Mouse (Mus musculus): ENCODE measurements around the gene Kcnk4.

Gene Kcnk4

DNA sequence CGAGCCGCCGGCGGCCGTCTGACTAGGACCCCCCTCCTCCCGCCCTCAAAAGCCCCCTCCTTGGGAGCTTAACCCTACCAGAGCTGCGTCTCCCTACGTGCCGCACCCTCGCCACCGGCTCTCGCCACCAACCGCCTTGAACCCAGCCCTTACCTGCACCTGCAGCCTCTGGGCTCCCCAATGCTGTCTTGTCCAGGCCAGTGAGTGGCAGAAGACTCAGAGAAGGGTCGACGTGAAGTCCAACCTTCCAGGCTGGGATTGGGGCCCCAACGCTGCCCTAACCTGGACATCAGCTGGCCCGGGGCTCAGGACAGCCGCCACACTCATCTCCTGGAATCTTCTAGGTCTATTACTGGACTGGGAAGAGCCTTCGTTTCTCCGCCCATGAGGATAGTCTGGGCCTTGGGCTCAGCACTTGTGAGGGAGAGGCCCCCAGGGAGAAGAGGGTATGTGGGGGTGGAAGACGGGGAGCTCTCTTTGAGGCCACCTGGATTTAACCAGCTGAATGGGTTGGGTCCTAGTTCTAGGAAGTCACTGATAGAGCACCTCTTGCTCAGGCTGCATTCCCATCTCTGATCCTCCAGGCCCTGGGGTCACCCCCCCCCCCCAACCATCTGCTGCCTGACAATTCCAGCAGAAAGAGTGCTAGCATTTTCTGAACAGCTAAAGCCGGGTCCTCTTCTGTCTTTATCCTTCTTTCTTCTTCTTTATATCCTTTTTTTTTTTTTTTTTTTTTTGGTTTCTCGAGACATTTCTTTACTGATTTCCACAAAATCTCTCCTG, at the start of gene Kcnk4:
TSS of gene Kcnk4 (minus strand) at position 321 of the 783 bp plus-strand sequence.
- DNase-seq (ENCODE audit: low read depth, low spot score) = no peak

DNA sequence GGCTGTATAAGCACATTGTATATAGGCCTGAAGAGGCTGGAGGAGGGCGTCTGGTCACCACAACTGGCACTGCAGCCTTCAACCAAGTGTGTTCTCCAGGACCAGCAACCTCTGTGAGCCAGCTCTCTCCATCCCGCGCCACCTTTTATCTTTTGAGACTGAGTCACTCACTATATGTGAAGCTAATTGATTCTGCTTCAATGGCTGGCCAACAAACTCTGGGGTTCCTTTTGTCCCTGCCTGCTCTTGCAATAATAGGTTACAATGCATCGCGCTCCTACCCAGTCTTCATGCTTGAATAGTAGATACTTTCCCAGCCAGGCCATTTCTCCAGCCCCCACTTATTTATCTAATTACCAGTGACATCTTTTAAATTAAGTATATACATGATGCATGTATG, 49.3 kb upstream of the Kcnk4 start:
- no peak for DNase-seq (ENCODE audit: low read depth, low spot score)

DNA sequence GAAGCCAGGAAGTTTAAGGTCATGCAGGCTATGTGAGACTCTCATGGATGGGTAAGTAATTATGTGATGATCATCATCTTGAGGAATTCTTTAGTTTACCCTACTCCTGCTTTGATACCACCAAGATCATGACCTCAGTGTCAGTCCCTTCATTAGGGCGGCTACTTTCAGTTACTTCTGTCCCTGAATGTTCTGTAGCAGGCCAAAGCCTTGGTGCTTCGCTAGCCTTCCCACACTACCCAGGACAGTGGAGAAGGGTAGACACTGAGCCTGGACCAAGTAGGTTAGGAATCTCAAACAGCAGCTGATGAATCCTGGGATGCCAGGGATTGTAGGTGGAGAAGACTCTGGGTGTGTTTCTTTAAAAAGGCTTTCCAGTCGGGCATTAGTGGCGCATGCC, 47.1 kb upstream of the Kcnk4 start:
- no peak for DNase-seq (ENCODE audit: low read depth, low spot score)

DNA sequence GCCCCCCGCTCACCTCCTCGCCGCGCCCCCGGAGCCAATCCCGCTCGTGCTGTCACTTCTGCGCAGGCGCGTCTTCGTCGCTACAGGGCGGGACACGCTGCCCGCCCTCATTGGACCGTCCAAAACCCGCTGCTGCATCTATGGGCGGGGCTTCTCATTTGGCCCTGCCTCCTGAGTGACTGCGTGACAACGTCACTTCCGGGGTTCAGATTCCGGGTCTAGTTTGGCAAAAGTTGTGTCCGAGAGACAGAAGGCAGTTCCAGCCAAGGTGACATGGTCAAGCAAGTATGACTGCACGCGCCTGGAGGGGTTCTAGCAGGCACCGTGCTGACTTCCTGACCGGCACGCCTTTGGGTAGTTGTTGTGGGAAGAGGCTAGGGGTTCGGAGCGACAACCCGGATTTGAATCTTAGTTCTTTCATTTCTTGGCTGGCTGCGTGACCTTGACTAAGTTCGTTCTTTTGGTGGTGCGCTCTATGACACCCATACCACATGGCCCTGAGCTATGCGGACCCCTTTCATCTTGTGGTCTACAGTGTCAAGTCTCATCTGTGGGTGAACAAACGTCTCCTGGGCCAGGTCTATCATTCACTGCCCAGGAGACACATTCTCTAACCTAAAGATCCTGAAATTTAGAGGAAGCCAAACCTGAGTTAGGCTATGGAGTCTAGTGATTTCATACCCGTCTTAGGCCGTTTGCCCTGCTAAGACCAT, 46.2 kb upstream of the Kcnk4 start, which contains the start of gene Fkbp2:
TSS of gene Fkbp2 (minus strand) at position 121 of the 713 bp plus-strand sequence.
- peak; percentile 99 for DNase-seq (ENCODE audit: low read depth, low spot score)

DNA sequence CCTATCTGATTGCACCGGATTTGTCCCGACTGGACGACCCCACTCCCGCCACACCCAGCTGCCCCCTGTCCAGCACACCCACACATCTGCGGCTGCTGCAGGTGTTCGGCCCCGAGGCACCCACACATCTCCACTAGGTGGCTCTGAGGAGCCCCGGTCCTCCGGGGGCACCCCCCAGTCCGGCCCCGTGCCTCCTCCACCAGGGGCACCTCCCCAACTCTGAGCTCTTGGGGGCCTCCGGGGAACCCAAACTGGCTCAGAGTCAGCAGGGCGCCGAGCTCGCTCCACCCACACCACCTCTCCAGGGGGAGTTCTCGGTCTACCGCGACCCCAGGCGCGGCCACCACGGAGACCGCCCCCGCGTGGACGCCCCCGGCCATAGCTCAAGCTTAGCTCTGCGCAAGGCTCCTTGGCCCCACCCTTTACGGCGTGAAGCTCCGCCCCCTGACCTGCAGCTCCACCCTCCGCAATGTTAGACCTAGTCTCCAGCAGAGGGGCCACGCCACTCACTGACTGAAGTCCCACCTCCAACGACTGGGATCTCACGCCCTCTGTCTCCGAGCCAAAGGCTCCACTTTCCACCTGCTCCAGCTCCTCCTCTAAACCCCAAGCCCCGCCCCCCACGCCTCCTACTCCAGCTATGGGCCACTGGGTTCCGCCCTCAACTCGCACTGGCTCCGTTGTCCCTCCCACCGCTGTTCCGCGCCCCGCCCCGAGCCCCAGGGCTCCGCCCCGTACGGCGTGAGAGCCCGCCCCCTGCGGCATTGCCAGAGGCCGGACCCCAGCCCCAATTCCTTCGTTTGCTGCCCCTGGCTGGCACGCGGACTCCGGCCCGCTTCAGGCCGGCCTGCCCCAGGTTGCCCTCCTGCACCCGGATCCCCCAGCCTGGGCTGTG, 45.4 kb upstream of the Kcnk4 start:
- peak; percentile 98 for DNase-seq (ENCODE audit: low read depth, low spot score)

DNA sequence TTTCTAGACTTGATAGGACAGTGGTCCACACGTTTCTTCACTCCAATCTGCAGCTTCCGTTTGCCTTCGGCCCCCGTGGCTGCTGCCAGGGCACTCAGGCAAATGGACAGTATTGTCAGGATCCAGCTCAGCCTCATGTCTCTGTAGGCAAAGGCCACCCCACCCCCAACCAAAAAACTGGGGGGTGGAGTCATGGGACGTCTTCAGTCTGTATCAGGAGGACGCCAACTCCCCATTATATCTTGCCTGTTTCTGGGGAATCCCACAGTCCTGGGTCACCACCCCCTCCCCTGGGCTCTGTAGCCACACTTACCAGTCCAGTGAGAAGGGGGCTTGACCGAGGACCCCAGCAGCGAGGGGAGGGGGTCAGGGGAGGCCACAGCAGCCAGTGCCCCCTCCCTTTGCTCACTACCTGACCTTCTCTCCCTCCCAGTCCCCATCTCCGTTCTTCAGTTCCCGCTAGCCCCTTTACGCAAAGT, 44.7 kb upstream of the Kcnk4 start:
- no peak for DNase-seq (ENCODE audit: low read depth, low spot score)

DNA sequence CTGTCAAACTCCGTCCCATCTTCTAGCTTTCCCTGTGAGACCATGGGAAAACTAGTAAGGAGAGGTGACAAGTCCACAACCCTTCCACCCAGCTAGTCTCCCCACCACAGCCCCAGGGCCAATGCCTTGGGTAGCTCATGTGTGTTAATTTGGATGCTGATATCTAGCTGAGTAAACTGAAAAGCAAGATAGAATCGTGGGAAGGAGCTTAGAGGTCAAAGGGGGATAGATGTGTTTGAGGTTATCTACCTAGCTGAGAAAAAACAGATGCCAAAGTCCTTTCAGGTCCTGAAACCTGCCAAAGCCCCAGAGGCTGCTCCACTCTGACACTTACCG, 44.3 kb upstream of the Kcnk4 start:
- no peak for DNase-seq (ENCODE audit: low read depth, low spot score)

DNA sequence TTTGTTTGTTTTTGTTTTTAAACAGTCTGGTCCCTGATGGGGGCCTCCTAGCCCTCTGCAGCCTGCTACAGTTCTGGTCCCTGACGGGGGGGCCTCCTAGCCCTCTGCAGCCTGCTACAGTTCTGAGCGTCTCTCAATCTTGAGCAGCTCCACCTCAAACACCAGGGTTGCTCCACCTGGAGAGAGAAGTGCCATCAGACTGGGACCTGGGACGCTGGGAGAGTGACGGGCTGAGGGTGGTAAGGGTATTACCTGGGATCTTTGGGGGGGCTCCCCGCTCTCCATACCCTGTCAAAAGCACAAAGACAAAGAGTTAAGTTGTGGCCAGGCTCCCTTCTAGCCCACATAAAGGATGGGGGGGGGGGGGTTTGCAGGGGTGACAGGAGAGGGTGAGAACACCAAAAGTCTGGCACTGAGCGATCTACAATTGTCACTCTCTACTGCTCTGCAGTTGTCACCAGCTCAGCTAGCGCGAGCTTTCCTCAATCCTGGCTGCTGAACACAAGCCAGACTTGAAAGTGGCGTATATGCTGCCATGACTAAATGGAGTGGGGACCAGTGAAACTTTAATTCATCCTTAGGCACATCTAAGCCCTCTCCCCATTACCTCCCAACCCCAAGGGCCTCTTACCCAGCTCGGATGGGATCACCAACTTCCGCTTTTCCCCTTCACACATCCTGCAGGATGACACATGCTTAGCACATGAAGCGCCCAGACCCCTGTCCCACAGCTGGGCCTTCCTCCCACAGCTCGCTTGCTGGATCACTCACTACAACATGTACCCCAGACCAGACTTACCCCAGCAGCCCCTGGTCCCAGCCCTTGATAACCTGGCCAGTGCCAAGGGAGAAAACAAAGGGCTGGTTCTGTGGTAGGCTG, 43.7 kb upstream of the Kcnk4 start:
- no peak for DNase-seq (ENCODE audit: low read depth, low spot score)

DNA sequence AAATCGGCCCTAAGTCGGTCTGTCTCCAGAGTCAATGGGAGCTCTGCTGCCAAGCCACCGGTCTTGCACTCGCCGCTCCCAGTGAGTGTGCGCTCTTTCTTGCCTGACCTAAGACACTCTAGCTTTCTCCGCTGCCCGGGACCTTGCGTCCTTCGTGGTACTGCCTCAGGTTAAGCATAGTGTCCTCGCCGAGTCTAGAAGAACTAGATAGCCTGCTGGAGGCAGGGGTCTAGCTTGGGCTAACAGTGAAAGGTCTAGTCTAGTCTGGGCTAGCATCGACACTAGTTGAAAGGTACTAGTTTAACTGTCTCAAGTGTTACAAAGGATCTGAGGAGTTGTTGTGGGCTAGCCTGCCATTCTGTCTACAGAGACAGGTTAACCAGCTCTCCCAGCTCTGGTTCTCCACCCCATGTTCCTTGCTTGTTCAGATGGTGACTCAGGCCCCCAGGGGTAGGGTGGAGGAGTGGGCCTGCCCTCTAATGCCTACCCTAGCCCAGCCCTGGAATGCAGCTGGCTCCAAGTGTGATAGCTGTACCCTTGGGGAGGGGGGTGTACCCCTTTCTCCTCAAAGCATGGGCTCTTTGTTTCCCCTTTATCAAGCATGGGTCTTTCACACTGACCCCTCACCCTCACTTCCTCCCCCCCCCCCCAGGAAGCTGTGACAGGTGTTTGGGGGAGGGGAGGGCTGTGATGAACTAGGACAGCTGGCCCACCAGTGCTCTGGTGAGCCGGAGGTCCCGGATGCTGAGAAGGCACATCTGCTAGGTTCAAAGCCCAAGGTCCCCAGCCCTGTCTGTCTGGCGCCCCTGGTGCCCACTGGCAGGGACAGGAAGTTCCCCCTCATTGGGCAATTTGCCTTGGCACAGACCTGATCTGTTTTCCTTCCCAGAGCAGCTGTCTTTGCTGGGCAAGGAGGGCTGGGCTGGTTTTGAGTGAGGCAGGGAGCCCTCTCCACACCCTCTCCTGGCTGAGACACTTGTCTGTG, 41.5 kb upstream of the Kcnk4 start, which contains the start of gene Plcb3:
TSS of gene Plcb3 (minus strand) at position 934 of the 985 bp plus-strand sequence.
- no peak for DNase-seq (ENCODE audit: low read depth, low spot score)

DNA sequence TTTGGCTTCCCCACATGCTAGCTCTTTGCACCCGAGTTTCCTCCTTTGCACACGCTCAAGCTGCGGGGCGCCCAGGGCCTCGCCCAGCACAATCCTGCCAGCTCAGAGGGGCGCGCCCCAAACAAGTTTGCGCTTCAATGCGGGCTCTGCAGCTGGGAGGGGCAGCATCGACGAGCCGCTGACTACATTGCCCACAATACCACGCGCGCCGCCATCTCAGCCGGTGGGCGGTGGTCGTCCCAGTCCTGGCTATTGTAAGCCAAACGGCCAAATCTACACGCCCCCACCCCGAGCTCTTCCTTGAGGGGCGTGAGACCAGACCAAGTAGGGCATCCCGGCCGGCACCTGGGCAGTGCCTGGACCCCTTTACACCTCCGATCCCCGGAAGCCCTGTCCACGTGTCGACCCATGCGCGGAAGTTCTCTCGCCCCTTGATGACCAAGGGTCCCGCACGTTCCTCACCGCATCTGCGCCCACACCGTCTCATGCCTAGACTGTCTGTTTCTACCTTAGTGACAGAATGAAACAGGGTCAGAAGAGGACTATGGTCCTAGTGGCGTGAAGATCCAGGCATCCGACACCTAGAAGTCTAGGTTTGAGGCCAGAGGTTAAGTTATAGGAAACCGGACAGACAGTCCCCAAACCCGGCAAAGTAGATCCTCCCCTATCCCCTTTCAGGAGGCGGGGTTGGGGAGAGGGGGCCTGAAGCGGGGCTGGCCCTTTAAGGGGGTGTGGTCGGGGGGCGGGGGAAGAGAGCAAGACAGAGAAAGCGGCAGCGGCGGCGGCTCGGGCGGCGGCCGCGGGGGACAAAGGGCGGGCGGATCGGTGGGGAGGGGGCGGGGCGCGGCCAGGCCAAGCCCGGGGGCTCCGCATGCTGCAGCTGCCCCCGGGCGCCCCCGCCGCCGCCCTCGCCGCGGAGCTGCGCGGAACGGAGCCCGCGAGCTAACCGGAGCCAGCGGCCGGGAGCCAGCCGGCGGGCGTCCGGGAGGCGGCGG, 40.2 kb upstream of the Kcnk4 start, which contains the start of gene Ppp1r14b:
TSS of gene Ppp1r14b (plus strand) at position 758 of the 995 bp plus-strand sequence.
- DNase-seq (ENCODE audit: low read depth, low spot score) = peak; percentile 60

DNA sequence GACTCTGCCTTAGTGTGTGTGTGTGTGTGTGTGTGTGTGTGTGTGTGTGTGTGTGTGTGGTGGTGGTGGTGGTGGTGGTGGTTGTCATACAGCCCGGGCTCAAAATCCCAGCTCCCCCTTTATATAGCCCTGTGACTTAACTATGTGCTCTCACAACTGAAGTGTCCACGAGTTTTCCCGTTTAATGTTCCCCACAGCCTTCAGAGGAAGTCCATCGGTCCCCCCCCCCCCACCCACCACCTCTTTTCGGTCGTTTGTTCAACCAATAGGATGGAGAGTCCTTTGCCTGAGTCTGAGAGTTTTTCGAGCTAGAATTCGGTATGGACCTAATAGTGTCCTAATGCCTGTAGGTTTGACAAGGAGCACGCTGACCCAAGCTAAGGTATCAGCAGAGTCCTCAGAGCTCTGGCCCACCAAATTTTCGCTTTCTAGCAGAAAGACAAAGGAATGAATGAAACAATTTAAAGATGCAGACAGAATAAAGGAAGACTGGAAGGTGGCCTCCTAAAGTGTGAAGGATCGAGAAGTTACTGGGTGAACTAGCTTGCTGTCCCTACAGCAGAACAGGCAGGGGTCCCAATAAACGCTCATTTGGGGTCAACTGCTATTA, 39.4 kb upstream of the Kcnk4 start:
- DNase-seq (ENCODE audit: low read depth, low spot score) = no peak

DNA sequence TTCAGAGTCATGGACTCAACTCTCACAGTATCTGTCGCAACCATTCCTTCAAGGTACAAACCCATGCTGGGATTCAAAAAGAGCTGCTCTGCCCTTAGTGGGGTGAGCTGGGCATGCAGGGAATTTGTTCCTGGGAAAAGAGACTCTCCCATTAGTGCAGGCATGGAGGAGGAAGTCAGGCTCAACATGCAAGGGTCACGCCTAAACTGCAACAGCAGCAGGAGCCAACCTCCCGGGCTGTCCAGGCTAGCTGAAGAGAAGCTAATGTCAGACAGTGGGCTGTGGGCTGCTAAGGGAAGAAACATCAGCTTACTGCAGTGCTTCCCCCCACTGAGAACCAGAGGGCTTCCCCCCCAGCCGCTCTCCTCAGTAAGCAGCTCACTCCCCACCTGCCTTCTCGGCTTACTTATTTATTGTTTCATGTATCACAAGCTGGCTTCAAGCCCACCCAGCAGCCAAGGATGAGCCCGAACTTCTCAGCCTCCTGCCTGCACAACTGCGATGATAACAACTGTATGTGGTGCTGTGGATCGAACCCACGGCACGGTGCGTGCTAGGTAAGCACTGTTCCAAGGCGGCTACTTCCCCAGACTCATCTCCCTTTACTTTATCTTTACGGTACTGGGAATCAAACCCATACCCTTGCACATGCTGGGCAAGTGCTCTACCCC, 38.1 kb upstream of the Kcnk4 start:
- no peak for DNase-seq (ENCODE audit: low read depth, low spot score)

DNA sequence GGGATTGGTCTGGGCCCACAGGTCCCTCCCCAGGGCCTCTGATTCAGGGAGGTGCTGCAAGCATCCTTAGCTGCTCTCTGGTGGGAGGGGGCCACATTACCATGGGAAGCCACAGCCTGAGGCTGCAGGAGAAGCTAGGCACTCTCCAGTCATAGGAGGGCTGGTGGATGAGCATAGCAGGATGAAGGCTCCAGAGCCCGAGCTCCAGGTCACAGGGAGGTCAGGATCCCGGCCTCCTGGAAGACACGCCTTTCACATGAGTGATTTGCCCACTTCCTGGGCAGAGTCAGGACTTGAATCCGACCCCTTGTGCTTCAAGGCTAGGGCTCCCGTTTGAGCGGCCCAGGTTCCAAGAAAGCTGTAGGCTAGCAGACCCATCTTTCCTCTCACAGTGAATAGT, 37.3 kb upstream of the Kcnk4 start:
- DNase-seq (ENCODE audit: low read depth, low spot score) = no peak

DNA sequence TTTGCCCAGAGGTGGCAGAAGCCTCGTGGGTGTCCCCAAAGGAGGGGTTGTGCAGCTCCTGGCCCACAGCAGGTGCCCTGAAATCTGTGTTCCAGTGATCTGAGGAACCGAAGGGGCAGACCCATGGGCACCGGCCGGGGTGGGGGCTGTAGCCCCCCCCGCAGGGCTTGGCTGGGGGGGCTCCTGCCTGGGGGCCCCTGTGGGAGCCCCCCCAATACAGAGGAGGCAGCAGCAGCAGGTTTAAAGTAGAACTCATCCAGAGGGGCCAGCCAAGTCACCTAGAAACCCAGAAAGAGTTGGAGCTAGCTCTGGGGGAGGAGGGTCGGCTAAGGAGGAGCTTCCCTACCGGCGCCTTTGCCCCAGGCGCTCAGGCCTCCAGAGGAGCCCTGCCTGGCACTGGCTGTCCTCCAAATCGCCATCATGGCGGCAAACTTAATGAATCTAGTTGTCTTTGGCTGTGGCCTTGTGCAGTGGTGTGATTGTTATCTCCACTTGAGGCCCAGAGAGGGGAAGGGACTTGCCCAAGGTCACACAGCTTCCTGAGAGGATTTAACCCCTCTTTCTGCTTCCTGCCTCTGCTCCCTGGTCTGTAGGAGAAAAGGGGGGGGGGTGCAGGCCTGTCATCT, 36.3 kb upstream of the Kcnk4 start:
- DNase-seq (ENCODE audit: low read depth, low spot score) = no peak

DNA sequence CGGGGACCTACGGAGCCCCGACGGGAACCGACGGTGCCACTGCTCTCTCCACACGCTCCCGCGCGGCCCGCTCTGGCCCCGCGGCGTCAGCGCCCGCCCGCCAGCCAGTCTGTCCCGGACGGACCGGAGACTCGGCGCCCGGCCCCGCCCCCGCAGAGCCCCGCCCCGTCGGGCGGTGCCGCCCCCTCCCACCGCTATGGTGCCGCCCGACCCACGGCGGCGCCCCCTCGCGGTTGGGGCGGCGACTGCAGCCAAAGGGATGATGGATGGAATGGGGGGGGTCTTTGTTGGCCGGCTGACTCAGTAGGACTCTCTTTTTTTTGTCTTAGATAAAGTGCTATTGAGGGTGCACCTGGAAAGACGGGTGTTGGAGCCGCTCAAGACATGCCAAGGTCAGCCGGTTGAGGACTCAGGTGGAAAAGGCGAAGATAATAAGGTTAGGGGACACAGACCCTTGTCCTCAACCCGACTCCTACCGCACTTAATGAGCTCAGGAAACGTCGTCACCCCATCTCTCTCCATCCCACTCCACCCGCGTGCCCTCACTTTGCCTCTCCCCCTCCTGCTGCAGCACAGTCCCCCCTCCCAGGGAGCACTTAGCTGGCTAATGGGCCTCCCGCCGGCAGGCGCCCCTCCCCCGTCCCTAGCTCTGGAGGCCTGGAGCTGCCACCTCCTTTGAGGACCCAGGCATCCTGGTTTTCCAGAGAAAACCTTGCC, 35.5 kb upstream of the Kcnk4 start:
- DNase-seq (ENCODE audit: low read depth, low spot score) = no peak

DNA sequence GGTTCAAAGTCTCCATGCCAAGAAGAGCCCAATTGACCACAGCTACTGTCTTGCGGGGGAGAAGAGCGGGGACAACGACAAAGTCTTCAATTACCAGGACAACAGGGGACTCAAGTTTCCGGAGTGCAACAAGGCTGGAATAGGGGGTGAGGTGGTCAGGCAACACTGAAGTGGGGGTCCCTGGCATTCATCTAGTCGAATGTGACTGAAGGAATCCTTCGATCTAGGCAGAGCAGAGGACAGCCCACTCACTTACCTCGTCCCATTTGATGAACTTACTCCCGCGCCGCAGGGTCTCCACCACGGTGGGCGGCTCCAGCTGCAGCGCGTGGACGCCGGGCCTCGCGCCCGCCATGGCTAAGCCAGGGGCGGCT, 35.0 kb upstream of the Kcnk4 start:
- no peak for DNase-seq (ENCODE audit: low read depth, low spot score)
